Mouse (Mus musculus) limb, embryonic 15.5 days (tissue): Measurements from ENCODE around the gene Ywhah. TPM values are rescaled to one million over a fixed set of nuclear protein-coding genes. Genes with fewer than 3 reads are reported as not detected.

Experiments used
- ATAC-seq: fragments of 200-750 bp; cut with Nextera tagmentation; 2 replicates; pipeline ENCODE4 v1.8.0; 2017; ENCODE audit warnings: low read depth, moderate TSS enrichment; ENCODE audit not compliant: insufficient number of reproducible peaks, low FRiP score, low TSS enrichment
- H3K27ac ChIP-seq: fragments of 300-500 bp; sonication (generic); 2 replicates; pipeline ENCODE4 v1.5.1; 2015; ENCODE audit warnings: moderate library complexity, mild to moderate bottlenecking, inconsistent platforms
- H3K27me3 ChIP-seq: fragments of 300-500 bp; sonication (generic); 2 replicates; pipeline ENCODE4 v1.6.1; 2015; ENCODE audit warnings: inconsistent platforms
- H3K36me3 ChIP-seq: fragments of 300-500 bp; sonication (generic); 2 replicates; pipeline ENCODE4 v1.6.1; 2015; ENCODE audit warnings: inconsistent platforms
- H3K4me1 ChIP-seq: fragments of 300-500 bp; sonication (generic); 2 replicates; pipeline ENCODE4 v1.6.1; 2015; ENCODE audit warnings: inconsistent platforms
- H3K4me2 ChIP-seq: fragments of 300-500 bp; sonication (generic); 2 replicates; pipeline ENCODE4 v1.6.1; 2015; ENCODE audit warnings: mild to moderate bottlenecking, inconsistent platforms
- H3K4me3 ChIP-seq: fragments of 300-500 bp; sonication (generic); 2 replicates; pipeline ENCODE4 v1.5.1; 2015; ENCODE audit warnings: mild to moderate bottlenecking, inconsistent platforms
- H3K9ac ChIP-seq: fragments of 300-500 bp; sonication (generic); 2 replicates; pipeline ENCODE4 v1.6.1; 2015; ENCODE audit warnings: inconsistent platforms
- H3K9me3 ChIP-seq: fragments of 300-500 bp; sonication (generic); 2 replicates; pipeline ENCODE4 v1.6.1; 2016; ENCODE audit warnings: inconsistent platforms
- WGBS: fragments of 180-500 bp; shearing (Covaris S2); methylation state at CpG from one replicate; pipeline ENCODE4 v1.1.7; 2015; 5-methylcytosine and 5-hydroxymethylcytosine counted together
- polyA plus RNA-seq: library from polyadenylated mRNA; unstranded; fragments of >200 nt; fragmentation: Nextera tagmentation; extraction: Ambion mirVana; gene quantifications from 2 replicates; pipeline ENCODE4 v1.2.1, GENCODE M21; 2015

The Ywhah gene
- polyA plus RNA-seq = 363 and 383 TPM in 2 replicates

DNA sequence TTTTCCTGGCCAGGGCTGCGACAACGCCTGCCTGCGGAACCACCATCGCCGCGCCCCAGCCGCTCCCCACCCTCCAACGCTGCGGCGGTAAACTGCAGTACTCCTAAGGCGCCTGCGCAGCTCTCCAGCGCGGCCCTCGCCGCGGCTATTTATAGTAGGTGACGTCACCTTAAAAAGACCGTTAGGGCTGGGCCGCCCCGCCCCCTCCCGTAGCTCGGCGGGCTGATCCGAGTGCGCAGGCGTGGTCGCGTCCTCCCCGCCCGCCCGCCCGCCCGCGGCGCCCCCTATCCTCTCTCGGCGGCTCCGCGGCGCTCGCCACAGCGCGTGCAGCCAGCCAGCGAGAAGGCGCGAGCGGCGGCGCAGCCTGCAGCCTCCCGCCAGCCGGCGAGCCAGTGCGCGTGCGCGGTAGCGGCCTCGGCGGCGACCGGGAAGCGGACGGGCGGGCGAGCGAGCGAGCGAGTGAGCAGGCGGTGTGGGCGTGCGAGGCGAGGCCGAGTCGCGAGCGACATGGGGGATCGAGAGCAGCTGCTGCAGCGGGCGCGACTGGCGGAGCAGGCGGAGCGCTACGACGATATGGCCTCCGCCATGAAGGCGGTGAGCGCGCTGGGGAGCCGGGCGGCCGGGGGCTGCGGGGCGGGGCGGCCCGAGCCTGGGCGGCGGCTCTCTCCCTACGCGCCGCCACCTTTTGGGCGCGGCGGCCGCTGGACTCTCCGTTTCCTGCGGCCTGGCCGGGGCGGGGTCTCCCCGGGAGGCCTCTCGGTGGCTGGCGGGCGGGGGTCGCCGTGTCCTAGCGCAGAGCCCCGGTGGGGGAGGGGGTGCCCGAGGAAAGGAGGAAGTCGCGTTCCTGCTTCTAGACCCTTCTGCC lies at the start of gene Ywhah:
Gene Ywhah, plus strand, starts transcription at position 256 of the 865 bp plus-strand sequence.
- Histone ChIP-seq H3K4me3 (peak within 1 kb of the TSS; percentile 90), H3K27ac (peak within 1 kb of the TSS; percentile 100), H3K36me3 (peaks cover 10% of the 10 kb centered on the region; the same call in 1 of the 2 replicates), H3K4me2 (peak within 1 kb of the TSS; percentile 61), H3K9ac (peak within 1 kb of the TSS; percentile 90), H3K4me1 (peaks cover 15% of the 10 kb centered on the region; the same call in 1 of the 2 replicates), H3K27me3 (no peaks in the 10 kb centered on the region), H3K9me3 (no peaks in the 10 kb centered on the region)
- peak; percentile 96 for ATAC-seq
- WGBS = 0% methylated on average over 100 of the region's 121 CpGs

DNA sequence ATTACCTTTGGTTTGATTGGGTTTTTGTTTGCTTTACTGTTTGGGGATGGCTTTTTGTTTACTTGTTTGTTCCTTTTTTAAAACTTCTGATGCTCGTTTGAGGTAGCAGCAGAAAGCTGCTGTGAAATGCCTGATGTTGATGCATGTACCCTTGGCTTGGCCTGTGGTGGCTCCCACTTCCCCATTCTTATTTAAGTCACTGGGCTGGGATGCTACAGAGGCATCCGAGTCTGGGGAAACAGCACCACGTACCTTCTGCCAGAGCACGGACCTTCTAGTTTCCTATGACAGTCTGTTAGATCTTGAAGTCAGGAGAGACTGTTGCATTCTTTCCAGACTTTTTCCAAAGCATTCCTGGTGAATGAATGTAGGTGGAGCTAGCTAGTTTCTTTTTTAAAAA lies 42.1 kb upstream of the Ywhah start:
- Histone ChIP-seq H3K9ac (no peak overlapping the region), H3K9me3 (no peaks in the 10 kb centered on the region), H3K4me2 (no peak overlapping the region), H3K36me3 (peaks cover 51% of the 10 kb centered on the region), H3K4me3 (no peak overlapping the region), H3K4me1 (no peaks in the 10 kb centered on the region), H3K27me3 (no peaks in the 10 kb centered on the region), H3K27ac (no peak overlapping the region)
- 66% methylated on average over 4 of the region's 4 CpGs for WGBS
- ATAC-seq = no peak

DNA sequence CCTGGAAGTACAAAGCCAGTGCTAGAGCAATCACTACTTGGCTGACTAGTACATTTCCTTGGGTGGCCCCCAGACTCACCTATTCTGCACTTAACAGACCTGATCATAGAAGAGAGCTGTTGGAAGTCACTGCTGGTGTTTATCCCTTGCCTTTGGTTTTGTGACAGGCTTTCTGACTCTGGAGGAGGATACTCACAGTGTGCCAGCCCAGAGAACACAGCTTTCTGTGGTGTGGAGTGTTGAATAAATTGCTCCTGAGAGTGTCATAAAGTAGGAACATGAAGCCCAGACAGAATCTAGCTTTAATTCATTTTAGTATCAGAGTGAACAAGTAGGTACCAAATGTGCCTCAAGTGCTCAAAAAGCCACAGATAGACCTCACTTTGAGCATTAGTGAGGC lies 41.4 kb upstream of the Ywhah start:
- no peak overlapping the region for H3K4me2 ChIP-seq
- no peak overlapping the region for H3K4me3 ChIP-seq
- H3K9me3 ChIP-seq = no peaks in the 10 kb centered on the region
- ATAC-seq = no peak
- H3K4me1 ChIP-seq = no peaks in the 10 kb centered on the region
- H3K27me3 ChIP-seq = no peaks in the 10 kb centered on the region
- peaks cover 55% of the 10 kb centered on the region for H3K36me3 ChIP-seq
- H3K27ac ChIP-seq = peak overlapping the region; percentile 24; the same call in 1 of the 2 replicates
- H3K9ac ChIP-seq = no peak overlapping the region

DNA sequence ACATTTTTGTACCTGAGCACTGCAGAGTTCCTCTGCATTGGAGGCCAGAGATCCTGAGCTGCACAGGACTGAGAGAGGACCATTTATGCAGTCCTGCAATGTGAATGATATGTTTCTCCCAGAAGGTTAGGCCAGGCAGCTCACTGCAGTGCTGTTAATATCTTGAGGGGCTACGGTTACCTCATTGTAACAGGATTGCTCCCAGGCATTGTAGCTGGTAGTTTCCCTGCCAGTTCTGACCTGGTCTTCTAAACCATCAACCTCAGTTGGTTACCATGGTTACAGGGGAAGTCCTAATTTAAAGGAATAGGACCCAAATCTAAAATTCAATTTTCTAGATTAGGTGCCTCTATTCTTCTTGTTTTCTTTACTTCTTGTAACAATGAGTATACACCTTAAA lies 33.2 kb upstream of the Ywhah start:
- no peaks in the 10 kb centered on the region for H3K27me3 ChIP-seq
- 76% methylated on average over 1 of the region's 1 CpGs for WGBS
- no peak overlapping the region for H3K9ac ChIP-seq
- peaks cover 71% of the 10 kb centered on the region for H3K36me3 ChIP-seq
- no peaks in the 10 kb centered on the region for H3K4me1 ChIP-seq
- H3K27ac ChIP-seq = no peak overlapping the region
- no peak overlapping the region for H3K4me2 ChIP-seq
- H3K4me3 ChIP-seq = no peak overlapping the region
- no peaks in the 10 kb centered on the region for H3K9me3 ChIP-seq
- ATAC-seq = no peak

DNA sequence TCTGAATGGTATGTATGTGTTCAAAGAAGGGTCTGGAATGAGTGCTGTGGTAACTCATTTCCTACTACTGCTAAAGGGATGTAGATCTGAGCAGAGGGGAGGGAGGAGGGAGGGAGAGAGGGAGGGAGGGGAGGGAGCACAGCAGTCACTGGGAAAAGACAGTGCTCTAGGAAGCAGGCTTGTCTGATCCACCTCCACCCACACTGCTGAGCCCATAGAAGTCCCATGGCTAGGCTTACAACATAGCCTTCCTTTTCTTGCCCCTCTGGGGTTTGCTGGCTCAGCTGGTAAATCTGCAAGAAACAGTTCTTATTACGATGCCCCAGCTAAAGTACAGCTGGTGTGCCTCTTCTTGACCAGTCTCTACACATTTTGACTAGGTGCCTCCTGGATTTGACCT lies 30.7 kb upstream of the Ywhah start:
- ATAC-seq = no peak
- 65% methylated on average over 1 of the region's 1 CpGs for WGBS
- Histone ChIP-seq H3K27ac (no peak overlapping the region), H3K4me2 (no peak overlapping the region), H3K27me3 (no peaks in the 10 kb centered on the region), H3K4me1 (no peaks in the 10 kb centered on the region), H3K9ac (no peak overlapping the region), H3K36me3 (peaks cover 55% of the 10 kb centered on the region), H3K9me3 (no peaks in the 10 kb centered on the region), H3K4me3 (no peak overlapping the region)

DNA sequence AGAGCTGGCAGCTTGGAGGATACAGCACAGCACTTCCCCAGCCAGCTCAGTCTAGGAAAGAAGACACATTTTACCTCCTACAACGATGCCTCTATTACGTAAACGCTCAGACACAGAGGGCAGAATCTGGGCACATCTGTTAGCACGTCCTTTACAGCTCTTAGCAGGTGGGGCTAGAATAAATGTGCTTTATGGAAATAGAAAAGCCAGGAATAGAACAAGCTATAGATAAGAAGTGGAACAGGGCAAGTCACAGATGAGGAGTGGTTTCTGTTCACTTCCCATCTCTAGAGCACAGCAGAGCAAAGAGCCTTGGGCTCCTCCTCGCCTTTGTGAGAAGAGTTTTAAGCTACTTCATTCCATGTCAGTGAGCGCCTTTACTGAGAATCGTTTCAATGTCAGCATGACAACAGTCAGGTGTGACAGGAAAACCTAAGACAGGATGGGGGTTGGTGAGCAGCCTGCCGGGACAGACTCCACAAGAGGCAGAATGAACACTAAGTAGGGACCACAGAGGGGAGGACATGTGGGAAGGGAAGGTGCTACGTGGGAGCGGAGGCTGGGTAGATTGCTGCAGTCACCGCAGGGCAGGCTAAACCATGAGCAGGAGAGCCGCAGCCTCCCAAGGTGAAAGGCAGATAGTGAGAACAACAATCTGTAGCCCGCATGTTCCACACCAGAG lies 28.5 kb upstream of the Ywhah start:
- H3K9me3 ChIP-seq = no peaks in the 10 kb centered on the region
- ATAC-seq = no peak
- WGBS = 84% methylated on average over 13 of the region's 13 CpGs
- H3K27ac ChIP-seq = no peak overlapping the region
- H3K4me3 ChIP-seq = no peak overlapping the region
- H3K9ac ChIP-seq = no peak overlapping the region
- H3K4me1 ChIP-seq = no peaks in the 10 kb centered on the region; the same call in 1 of the 2 replicates
- H3K36me3 ChIP-seq = peaks cover 34% of the 10 kb centered on the region
- H3K27me3 ChIP-seq = no peaks in the 10 kb centered on the region
- H3K4me2 ChIP-seq = no peak overlapping the region

DNA sequence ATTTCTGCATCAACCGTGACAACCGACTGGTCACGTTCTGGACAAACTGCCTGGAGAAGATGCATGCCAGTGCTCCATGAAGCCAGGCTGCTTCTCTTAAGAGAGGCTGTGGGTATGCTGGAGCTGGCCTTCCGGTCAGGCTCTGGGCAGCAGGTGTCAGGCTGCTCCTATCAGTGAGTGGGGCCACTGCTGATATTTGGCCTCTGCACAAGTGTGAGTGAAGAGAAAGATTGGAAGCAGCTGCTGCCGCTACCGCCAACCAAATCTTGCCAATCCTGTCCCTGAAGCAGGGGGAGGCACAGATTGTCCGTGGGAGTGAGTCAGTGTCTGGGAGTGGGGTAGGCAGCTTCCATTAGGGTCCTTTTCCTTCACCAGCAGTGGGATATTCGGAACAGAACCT lies 27.5 kb upstream of the Ywhah start:
- H3K36me3 ChIP-seq = peaks cover 25% of the 10 kb centered on the region
- no peak overlapping the region for H3K27ac ChIP-seq
- no peak overlapping the region for H3K9ac ChIP-seq
- no peaks in the 10 kb centered on the region for H3K27me3 ChIP-seq
- H3K4me1 ChIP-seq = no peaks in the 10 kb centered on the region; the same call in 1 of the 2 replicates
- 70% methylated on average over 8 of the region's 8 CpGs for WGBS
- H3K4me3 ChIP-seq = no peak overlapping the region
- no peaks in the 10 kb centered on the region for H3K9me3 ChIP-seq
- ATAC-seq = no peak
- no peak overlapping the region for H3K4me2 ChIP-seq

DNA sequence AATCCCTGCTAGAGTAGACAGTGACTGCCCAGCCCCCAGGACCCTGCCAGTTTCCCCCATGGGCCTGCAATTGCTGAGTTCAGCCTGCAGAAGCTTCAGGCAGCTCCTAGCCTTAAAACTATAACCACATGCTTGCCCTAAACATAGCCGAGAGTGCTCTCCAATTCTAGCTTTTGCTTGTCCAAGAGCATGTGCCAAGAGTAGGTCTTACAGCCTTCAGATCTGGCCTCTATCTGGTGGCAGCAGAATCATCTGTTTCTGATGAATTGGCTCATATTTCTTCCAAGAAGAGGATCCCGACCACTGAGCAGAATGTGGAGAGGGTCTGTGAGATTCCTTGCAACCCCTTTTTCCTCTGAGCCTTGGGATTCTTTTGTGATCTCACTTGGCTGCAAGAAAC lies 24.1 kb upstream of the Ywhah start:
- peak overlapping the region; percentile 67 for H3K27ac ChIP-seq
- WGBS = 37% methylated on average over 2 of the region's 2 CpGs

DNA sequence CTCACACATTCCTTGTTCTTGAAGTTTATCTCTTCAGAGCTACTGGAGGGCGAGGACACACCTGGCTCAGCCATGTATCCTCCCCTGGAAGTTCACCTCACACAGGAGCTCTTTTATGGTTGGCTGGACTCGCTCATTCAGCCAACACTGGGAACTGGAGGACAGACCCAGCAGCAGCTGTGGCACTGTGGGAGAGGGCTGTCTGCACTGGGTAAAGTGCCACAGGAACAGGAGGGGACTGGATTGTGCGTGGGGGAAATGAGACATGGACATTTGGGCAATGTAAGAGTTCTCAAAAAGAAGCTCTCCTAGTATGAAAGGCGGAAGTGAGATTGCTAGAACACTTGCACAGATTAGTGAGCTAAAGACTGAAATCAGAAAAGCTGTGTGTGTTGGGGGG lies 22.9 kb upstream of the Ywhah start:
- H3K4me3 ChIP-seq = no peak overlapping the region
- H3K4me1 ChIP-seq = no peaks in the 10 kb centered on the region; the same call in 1 of the 2 replicates
- no peak overlapping the region for H3K4me2 ChIP-seq
- 68% methylated on average over 4 of the region's 4 CpGs for WGBS
- no peaks in the 10 kb centered on the region for H3K27me3 ChIP-seq
- no peak for ATAC-seq
- H3K9me3 ChIP-seq = no peaks in the 10 kb centered on the region
- 0 out of 2 replicates have a peak, but pooled peaks cover 5% of the 10 kb centered on the region for H3K36me3 ChIP-seq
- H3K27ac ChIP-seq = no peak overlapping the region
- H3K9ac ChIP-seq = no peak overlapping the region

More for the DNA sequence above, 24.1 kb upstream of the Ywhah start:
- Histone ChIP-seq H3K9ac (no peak overlapping the region), H3K4me1 (no peaks in the 10 kb centered on the region; the same call in 1 of the 2 replicates), H3K4me2 (no peak overlapping the region), H3K9me3 (no peaks in the 10 kb centered on the region), H3K36me3 (0 out of 2 replicates have a peak, but pooled peaks cover 5% of the 10 kb centered on the region), H3K27me3 (no peaks in the 10 kb centered on the region), H3K4me3 (no peak overlapping the region)
- ATAC-seq = no peak

DNA sequence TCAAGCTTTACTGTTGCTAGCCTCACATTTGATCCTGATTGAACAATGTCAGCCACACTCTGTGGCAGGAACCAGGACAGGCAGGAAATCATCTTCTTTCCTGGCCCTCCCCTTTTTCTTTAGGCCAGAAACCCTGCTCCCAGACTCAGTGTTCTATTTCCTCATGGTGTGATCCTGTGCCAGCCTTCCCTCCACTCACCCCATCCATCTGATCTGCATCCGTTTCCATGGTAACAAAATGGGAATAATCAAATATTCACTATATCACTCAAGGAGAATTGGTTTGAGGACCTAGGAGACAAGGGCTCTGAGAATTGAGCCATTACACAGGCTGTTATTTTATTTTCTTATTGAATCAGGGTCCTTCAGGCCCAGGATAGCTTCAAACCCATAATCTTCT lies 22.1 kb upstream of the Ywhah start:
- Histone ChIP-seq H3K9ac (no peak overlapping the region), H3K27ac (no peak overlapping the region), H3K36me3 (no peaks in the 10 kb centered on the region), H3K4me2 (no peak overlapping the region), H3K9me3 (no peaks in the 10 kb centered on the region), H3K4me3 (no peak overlapping the region), H3K27me3 (no peaks in the 10 kb centered on the region), H3K4me1 (no peaks in the 10 kb centered on the region; the same call in 1 of the 2 replicates)
- 89% methylated on average over 1 of the region's 1 CpGs for WGBS
- no peak for ATAC-seq

DNA sequence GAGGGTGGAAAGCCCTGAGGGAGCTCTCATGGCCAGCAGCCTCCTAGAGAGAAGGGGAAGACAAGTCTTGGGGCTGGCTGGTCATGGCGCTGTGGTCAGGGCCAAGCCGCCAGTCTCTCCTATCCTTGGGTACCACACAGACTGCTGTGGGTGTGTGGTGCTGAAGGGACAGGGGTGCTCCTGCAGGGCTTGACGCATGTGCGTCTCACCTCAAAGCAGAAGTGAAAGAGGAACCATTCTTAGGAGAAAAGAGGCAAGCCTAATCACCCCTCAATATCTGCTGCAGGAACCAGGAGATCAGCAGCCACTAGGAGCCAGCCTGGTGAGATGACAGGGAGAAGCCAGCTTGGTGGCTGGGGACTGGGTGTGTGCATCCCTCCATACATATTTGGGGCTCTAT lies 20.9 kb upstream of the Ywhah start:
- Histone ChIP-seq H3K9ac (no peak overlapping the region), H3K9me3 (no peaks in the 10 kb centered on the region), H3K36me3 (no peaks in the 10 kb centered on the region), H3K4me3 (no peak overlapping the region), H3K4me2 (no peak overlapping the region), H3K27ac (no peak overlapping the region), H3K27me3 (no peaks in the 10 kb centered on the region), H3K4me1 (no peaks in the 10 kb centered on the region; the same call in 1 of the 2 replicates)
- WGBS = 40% methylated on average over 4 of the region's 4 CpGs
- no peak for ATAC-seq

DNA sequence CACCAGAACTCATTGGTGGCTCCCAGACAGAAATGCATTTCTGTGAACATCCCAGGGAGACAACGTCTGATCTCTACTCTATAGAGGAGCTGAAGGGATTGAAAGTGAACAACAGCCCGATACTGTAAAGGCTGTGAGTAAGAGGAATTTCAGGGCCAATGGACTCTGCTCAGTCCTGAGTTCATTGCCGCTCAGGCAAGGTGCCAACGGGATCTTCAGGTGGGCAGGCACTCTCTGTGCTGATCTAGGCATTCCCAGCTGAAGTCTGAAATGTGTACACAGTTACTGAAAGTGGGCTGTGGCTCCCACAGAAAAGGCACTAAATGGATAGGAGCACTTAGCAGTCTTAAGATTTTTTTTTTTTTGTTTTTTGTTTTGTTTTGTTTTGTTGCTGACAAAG lies 19.8 kb upstream of the Ywhah start:
- Histone ChIP-seq H3K9ac (no peak overlapping the region), H3K27me3 (no peaks in the 10 kb centered on the region), H3K27ac (no peak overlapping the region), H3K4me1 (no peaks in the 10 kb centered on the region; the same call in 1 of the 2 replicates), H3K4me3 (no peak overlapping the region), H3K4me2 (no peak overlapping the region), H3K9me3 (no peaks in the 10 kb centered on the region), H3K36me3 (no peaks in the 10 kb centered on the region)
- 83% methylated on average over 4 of the region's 4 CpGs for WGBS
- no peak for ATAC-seq
